Mouse (Mus musculus) thymus, adult 18-20 months (tissue): ENCODE measurements around the gene Gm27235.
"Not testable (repeated sequence)": the region's sequence is repeated elsewhere in the genome, so short reads cannot be mapped to it uniquely, and the experiment has no call there.

Source experiments
- DNase-seq, 2 experiments: peaks; one replicate each; pipeline ENCODE4 v3.0.0; 2022; ENCODE audit warnings: mixed read lengths in 2 of 2

Gm27235 gene

DNA sequence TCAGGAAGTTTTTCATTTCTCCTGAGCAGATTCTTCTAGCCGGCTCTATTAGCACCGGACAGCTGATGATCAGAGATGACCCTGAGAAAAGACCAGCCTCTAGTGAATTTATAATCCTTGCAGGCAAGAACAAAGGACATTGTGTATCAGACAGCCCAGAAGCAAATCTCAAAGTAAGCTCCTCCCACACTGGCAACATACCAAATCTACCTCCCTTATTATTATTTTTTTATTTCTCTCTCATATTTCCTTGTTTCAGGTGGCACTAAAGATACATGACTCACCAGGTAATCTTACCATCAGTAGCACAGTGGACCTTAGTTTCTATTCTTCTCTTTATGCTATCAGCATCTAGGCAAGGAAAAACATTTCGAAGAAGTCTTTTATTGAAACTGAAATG is at the start of gene Gm27235, which contains the start of gene D730048I06Rik:
Gene Gm27235 (minus strand): TSS at position 101 of the 400 bp plus-strand sequence.
Gene D730048I06Rik (minus strand): TSS at position 112 of the 400 bp plus-strand sequence.
- DNase-seq: no peak

DNA sequence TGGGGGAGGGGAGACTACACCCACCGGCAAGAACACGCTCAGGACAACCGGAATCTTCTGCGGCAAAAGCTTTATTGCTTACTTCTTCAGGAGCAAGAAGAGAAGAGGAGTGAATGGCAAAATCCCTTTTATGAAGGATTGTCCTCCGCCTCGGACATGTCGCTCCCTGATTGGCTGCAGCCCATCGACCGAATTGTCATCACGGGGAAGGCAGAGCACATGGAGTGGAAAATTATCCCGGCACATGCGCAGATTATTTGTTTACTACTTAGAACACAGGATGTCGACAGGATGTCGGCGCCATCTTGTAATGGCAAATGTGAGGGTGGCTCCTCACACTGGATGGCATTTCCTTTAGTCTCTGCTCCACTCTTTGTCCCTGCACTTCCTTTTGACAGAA is 28.0 kb upstream of the Gm27235 start:
- not testable (repeated sequence) for DNase-seq

DNA sequence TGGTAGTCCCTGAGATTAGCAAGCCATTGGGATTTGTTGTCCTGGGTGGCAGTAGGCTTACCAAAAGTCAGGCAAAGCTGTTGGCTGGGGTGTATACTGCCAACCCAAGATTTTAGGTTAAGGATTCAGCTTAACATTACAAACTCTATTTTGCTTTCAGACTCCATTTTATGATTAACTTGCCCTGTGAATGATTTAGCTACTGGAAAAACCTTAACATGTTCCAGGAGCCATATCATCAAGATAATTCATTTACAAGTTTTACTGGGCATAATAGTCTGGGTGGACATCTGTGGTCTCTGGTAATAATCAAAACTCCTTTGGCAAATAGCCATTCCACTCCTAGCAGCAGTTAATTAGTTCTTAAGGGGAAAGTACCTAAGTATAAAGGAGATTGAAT is 8.2 kb upstream of the Gm27235 start:
- no peak for DNase-seq

DNA sequence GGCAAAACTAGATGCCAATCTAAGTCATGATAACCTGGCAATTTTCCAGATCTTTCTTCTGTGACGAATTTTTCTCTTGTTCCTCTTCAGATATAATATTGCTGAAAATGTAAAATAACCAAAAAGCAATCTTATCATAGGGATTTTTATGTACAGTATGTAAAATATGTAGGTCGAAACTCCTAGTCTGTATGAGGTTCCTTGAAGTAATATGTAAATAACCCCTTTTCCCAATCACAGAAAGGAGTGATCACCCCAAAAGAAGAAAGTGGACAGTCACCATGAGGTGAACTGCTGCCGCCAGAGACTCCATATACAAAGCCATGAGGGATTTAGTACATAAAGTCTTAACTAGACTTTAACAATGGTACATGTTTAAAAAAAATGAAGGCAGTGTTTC is 11.9 kb downstream of the Gm27235 start, which contains the start of gene Gm17727:
Gene Gm17727 (minus strand): TSS at position 101 of the 400 bp plus-strand sequence.
- DNase-seq: no peak

DNA sequence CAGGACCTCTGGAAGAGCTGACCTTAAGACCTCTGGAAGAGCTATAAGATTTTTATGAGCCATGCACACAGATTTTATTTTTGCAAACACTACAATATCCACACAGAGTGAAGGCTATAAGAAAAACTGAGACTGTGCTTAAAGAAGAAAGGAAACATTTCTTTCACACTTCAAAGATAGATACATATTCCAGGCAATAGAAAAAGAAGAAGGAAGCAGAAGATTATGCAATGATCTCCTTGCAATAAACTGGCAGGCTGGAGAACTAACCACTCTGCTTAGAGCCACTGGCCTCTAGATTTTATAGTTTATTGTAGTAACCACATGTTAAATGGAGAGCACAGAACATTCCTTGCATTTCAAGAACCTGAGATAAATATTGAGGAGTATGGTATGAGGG is 33.1 kb downstream of the Gm27235 start:
- no peak for DNase-seq

DNA sequence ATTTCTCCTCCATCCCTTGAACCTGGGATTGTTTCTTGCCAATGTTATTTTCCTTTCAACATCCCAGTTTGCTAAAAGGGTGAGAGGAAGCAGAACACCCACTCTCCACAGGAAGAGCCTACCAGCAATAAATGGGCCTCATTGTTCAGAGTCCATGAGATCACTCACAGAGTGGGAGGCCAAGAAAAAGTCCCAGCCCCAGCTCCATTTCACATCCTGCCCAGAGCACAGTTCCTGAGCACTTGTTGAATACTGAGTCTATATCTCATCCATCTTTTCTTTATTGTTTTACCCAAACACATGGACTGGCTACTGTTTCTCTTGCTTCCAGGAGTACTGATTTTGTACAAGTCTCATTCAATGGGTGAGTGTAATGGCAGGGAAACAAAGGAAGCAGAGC is 49.2 kb downstream of the Gm27235 start, which contains the start of gene Gm17677:
Gene Gm17677 (plus strand): TSS at position 301 of the 400 bp plus-strand sequence.
- no peak for DNase-seq
